Mouse (Mus musculus) G1E (cell line): ENCODE measurements around the gene Slc30a7.

ENCODE experiments used
- CTCF ChIP-seq: IDR thresholded peaks from 2 replicates; pipeline ENCODE4 v1.5.1; 2012; ENCODE audit warnings: low read depth, low read length, inconsistent platforms, mixed read lengths
- GATA1 ChIP-seq: IDR thresholded peaks from 2 replicates; pipeline ENCODE4 v1.6.1; 2012; ENCODE audit warnings: borderline replicate concordance, low read length, inconsistent platforms, mixed read lengths
- POLR2AphosphoS5 ChIP-seq: IDR thresholded peaks from 2 replicates; pipeline ENCODE4 v1.6.1; 2012; ENCODE audit warnings: low read depth, low read length, inconsistent platforms; ENCODE audit not compliant: insufficient replicate concordance
- TAL1 ChIP-seq: conservative IDR thresholded peaks from 2 replicates; pipeline ENCODE4 v1.6.1; 2012; ENCODE audit warnings: low read depth, low read length, inconsistent platforms, mixed read lengths

DNA sequence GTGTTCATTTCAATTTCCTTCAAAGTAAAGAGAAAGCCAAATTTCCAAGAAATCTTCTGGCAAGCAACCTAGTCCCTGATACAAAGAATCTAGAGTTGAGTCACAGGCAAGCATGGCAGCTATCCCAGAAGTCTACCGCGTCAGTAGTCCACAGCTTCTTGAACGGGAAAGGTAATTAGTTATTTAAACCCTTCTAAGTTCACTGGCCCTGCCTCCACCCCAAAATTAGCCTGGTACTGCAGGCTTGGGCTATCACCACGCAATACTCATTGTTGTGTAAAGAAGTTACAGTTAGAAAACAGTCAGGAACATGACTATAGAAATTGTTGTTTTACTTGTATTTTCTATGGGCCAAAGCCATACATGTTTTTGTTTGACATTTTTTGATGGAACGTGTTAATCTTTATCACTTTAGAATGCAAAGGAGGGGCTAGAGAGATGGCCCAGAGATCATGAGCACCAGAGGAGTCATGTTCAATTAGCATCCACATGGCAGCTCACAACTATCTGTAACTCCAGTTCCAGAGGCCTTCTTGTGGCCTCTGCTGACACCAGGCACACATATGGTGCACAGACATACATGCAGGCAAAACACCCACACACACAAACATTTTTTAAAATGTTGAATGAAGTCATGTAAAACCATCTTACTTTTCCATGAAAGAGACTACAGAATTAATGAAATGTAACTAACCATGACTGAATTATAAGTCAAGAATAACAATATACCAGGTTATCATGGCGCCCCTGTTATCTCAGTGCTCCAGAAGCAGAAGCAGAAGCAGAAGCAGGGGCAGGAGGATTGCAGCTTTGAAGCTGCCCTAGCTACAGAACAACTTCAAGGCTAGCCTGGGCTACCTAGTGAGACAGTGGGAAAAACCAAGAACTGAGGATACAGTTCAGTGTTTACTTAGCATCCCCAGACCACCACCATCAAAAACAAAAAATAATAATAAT, 57.0 kb downstream of the Slc30a7 start:
- TF ChIP-seq CTCF, result no peak
- no peak for TF ChIP-seq GATA1
- no peak for TF ChIP-seq TAL1
- no peak for TF ChIP-seq POLR2AphosphoS5
